Mouse (Mus musculus): ENCODE results near the gene Dhdds. TPM values are rescaled to one million over a fixed set of nuclear protein-coding genes. Genes with fewer than 3 reads are reported as not detected.
"Not testable (repeated sequence)": the region's sequence is repeated elsewhere in the genome, so short reads cannot be mapped to it uniquely, and the experiment has no call there.

The Dhdds gene
- total RNA-seq, 1 experiment from 2014 or later = 16.3 TPM

DNA sequence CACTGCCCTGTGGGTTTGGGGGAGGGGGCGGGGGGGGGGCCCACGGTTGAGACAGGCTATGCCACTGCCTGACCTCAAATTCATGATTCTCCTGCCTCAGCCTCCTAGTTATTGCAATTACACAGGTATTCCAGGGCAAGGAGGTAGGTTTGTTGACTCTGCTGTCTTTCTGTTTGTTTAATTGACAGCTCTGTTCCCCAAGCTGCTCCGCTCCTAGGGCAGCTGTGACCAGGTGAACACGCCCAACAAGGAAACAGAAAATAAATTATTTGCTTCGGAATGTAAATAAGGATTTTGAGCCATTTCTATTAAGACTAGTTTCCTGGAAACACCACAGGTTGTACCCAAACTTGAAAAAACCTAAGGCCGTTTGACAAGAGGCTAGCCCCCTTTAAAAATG is 9.0 kb upstream of the Dhdds start:
- ATAC-seq (replicated peaks; ENCODE audit: insufficient number of reproducible peaks, low FRiP score, low TSS enrichment, poor library complexity, severe bottlenecking) = no peak

DNA sequence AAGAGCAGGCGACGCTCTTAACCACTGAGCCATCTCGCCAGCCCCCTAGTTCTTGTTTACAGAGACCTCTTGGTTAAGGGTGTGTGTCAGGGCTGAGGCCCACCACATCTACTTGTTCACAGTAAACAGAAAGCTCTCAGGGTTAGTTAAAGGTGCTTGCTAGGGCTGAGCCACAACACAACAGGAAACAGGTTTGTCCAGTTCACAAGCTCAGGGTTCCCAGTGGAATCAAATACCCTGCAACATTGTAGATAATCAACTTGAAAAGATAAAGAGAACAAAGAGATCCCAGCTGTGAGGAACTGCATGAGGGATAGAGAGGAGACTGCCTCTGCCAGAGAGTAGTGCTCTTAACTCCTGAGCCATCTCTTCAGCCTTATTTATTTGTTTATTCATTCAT is 6.1 kb upstream of the Dhdds start:
- no peak for ATAC-seq (replicated peaks; ENCODE audit: insufficient number of reproducible peaks, low FRiP score, low TSS enrichment, poor library complexity, severe bottlenecking)

DNA sequence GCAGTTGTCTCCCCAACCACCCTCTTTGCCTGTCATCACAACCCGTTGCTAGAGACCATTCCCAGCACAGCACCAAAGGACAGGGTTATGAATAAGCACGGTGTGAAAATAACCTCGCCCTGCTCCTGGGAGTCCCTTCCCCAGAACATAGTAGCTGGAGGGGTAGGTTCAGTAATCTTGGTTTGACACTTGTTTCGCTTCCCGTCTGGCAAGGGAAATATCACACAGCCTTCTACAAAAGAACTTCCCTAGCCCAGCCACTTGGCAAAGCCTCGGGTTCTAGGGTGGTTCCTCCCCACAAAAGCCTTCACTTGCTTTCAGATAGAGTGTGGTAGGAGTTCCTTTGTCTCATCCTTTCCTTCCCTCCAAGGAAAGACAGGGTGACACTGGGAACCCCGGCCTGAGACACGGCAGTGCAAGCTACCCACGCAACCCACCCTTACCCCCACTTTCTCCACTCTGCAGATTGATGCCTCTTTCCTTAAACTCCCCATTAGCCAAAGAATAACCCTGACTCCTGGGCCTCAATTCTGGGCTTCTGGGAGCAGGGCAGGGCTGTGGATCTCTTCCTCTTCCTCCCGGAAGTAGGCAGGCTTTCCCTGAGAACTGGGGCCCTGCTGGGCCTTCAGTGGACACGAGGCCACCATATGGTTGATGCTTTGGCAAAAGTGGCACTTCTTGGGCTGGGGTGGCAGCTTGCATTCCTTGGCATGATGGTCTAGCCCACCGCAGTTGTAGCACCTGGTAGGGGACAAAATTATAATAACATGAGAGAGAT is 5.1 kb upstream of the Dhdds start:
- ATAC-seq (replicated peaks; ENCODE audit: insufficient number of reproducible peaks, low FRiP score, low TSS enrichment, poor library complexity, severe bottlenecking) = peak; percentile 38

DNA sequence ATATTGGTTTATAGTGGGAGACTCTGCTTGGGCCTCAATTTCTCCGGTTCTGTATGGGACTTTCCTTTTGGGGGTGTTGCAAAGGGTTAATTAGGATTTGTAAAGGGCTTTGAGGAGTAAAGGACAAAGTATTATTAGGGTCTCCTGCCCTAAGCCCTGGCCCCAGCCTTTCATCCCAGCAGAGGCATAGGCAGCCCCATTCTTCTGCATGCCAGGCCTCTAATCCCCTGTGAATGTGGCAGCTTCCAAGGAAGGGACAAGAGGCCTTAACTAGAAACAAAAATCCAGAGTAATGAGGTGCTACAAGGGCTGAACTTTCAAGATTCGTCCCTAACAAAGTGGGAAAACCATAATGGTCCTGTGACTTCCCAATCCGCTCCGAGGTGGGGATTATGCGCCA is 2.2 kb upstream of the Dhdds start:
- no peak for ATAC-seq (replicated peaks; ENCODE audit: insufficient number of reproducible peaks, low FRiP score, low TSS enrichment, poor library complexity, severe bottlenecking)

DNA sequence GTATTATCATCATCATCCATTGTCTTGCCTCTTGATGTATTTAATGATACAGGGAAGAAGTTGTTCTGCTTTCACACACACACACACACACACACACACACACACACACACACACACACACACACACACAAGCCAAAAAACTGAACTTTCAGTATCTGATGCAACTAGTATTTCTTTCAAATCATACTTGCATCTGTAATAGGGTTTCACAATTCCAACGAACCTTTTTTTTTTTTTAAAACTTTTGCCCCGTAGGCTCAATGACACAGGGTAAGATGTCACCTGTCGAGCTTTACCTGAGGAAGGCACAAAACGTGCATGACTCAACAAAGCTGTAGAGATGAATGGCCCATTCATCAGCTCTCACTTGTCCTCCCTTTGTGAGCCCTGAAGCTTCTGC is 1.5 kb upstream of the Dhdds start:
- no peak for ATAC-seq (replicated peaks; ENCODE audit: insufficient number of reproducible peaks, low FRiP score, low TSS enrichment, poor library complexity, severe bottlenecking)

DNA sequence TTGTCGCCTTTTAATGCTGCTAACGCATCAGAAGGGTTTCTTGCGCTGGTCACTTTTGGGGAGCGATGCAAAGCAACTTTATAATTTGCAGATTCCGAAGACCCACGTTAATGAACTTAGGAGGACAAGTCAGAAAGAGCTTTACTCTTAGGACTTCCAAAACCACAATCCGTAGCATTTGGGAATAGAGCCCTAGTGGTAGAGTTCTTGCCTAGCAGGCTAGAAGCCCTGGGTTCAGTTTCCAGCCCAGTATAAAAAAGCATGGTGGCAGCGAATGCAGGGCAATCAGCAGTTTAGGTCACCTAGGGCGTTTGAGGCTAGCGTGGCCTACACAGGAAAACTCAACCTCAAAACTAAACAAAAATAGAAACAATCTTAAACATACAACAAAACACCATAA is 992 bp upstream of the Dhdds start:
- no peak for ATAC-seq (replicated peaks; ENCODE audit: insufficient number of reproducible peaks, low FRiP score, low TSS enrichment, poor library complexity, severe bottlenecking)

DNA sequence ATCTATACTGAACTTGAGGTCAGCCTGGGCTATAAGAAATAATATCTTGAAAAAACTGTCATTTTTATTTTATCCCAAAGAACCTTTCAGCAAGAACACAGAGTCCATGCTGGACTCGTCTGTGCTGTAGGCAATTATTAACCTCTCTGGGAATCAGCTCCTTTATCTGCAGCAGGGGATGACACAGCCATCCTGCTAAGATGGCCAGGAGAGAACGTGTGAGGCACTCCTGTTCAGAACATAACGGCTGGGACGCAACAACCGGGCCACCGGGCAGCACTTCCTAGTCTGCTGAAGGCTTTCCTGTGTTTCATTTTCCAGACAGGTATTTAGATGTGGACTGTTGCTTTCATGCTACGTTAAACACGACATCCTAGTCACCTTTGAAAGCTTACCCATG is 6.0 kb downstream of the Dhdds start:
- no peak for ATAC-seq (replicated peaks; ENCODE audit: insufficient number of reproducible peaks, low FRiP score, low TSS enrichment, poor library complexity, severe bottlenecking)

DNA sequence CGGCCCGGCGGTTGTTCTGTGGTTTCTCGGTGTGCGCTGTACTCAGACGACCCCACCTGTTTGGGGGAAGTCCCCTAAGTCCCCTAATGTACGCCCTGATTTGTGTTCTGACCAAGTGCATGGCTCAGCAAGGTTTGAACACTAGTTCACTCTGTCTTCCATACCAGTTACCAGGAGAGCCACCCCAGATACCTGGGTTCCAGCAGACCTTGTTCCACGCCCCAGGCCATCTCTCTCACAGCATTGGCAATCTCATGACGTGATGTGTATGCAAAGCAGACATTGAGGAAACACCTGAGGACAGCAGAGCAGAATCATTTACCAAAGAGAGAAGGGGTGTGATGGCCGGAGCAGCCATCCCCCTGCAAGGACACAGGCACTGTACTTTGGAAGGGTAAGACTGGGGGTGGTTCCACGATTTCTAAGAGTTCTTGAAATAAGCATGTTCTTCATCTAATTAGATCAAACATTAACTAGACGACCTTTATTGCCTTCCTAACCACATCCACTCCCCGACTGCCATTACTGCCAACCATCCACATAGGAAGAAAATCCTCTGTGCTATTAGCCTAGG is 9.5 kb downstream of the Dhdds start:
- ATAC-seq (replicated peaks; ENCODE audit: insufficient number of reproducible peaks, low FRiP score, low TSS enrichment, poor library complexity, severe bottlenecking) = no peak

DNA sequence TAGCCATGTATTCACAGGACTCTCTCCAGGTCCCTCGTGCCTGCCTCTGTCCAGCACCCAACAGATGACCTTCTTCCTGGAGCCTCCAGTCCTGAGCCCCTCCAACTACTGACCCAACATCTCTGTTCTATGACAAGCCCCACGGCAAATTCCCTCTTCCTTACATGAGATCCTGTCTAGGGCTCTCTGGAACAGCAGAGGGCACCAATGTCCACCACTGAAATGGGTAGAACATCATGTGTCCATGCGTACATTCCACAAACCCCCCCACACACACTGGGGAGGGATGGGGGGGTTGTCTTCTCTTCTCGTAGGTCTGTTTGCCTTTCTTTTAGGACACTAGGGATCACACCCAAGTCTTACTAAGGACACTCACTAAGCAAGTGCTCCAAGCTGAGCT is 10.7 kb downstream of the Dhdds start:
- no peak for ATAC-seq (replicated peaks; ENCODE audit: insufficient number of reproducible peaks, low FRiP score, low TSS enrichment, poor library complexity, severe bottlenecking)

DNA sequence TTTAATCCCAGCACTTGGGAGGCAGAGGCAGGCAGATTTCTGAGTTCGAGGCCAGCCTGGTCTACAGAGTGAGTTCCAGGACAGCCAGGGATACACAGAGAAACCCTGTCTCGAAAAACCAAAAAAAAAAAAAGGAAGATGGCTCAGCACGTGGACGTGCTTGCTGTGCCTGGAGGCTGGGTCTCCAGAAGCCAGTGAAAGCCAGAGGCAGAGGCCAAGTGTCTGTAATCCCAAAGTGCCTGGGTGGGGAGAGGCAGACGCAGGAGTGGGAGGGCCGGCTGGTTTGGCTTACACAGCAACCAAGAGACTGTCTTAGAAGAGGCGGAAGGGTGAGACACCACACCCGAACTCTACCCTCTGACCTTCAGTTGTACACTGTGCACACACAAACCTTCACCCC is 12.4 kb downstream of the Dhdds start:
- ATAC-seq (replicated peaks; ENCODE audit: insufficient number of reproducible peaks, low FRiP score, low TSS enrichment, poor library complexity, severe bottlenecking) = not testable (repeated sequence)

DNA sequence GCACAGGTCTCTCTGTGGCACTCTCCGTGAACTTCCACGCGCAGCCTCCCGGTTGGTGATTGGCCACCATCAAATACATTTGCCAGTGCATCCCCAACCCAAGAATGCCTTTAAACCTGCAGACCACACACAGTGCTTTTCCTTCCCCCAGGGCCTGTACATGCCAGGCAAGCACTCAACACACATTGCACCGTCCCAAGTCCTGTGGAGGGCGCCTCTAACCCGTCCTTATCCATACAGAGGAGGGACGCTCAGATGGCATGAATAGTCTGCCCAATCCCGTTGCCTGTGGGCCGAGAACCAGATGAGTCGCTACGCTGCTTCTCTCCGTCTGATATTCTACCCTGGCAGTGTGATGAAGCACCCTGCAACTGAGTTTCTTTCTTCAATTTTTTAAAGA is 17.8 kb downstream of the Dhdds start:
- no peak for ATAC-seq (replicated peaks; ENCODE audit: insufficient number of reproducible peaks, low FRiP score, low TSS enrichment, poor library complexity, severe bottlenecking)

DNA sequence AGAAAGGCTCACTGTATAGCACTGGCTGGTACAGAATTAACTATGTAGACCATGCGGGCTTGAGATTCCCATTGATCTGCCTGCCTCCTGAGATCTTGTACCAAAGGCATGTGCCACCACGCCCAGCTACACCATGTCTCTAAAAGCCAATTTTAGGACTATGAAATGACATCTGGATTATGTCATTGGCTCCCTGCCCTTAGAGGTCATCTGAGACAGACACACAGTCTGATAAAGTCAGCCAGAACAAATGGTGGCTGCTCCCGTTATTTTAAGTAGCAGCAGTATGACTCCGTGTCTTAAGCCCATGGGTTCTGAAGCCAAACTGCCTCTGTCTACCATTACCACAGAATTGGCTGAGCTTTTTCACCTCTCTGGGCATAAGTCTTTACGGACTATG is 20.2 kb downstream of the Dhdds start:
- ATAC-seq (replicated peaks; ENCODE audit: insufficient number of reproducible peaks, low FRiP score, low TSS enrichment, poor library complexity, severe bottlenecking) = no peak

DNA sequence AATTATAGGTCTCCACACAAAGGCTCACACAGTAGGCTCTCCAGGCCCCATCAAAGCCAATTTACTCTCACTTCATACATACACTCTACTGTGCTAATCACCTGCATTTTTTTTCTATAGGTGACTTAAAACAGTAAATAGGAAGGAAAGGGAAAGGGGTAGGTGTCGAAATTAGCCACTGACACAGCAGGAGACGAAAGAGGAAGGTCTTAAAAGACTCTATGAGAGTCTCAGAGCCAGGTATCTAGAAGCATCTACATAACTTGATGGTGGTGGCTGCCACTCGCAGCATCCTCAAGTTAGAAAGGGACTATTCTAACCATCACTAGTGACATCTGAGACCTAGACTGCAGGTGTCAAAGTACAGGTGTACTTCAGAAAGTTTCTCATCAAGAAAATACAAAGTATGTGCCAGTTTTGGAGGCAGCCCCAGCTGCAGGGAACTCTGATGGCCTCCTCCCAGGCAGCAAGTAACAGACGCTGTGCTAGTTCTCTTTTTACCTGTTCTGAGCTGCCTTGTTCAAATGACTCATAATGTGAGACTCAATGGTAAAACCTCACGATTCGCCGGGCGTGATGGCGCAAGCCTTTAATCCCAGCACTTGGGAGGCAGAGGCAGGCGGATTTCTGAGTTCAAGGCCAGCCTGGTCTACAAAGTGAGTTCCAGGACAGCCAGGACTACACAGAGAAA is 22.6 kb downstream of the Dhdds start:
- ATAC-seq (replicated peaks; ENCODE audit: insufficient number of reproducible peaks, low FRiP score, low TSS enrichment, poor library complexity, severe bottlenecking) = no peak

DNA sequence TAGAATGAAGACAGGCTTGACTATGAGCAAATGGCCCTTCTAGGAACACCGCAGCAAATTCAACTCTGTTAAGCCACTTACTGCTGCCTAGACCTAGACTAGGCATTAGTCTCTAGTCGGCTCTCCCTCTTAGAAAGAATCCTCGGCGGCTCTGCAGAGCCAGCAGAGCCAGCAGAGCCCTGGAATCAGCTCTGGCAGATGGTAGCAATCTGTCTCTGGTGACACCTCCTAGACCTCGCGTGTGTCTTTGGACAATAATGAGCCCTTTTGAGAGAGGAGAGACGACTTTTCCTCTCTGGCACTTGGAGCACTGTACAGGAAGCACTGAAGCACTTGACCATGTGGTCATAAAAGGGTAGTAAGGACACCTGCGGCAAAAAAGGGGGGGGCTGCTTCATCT is 29.0 kb downstream of the Dhdds start:
- no peak for ATAC-seq (replicated peaks; ENCODE audit: insufficient number of reproducible peaks, low FRiP score, low TSS enrichment, poor library complexity, severe bottlenecking)

DNA sequence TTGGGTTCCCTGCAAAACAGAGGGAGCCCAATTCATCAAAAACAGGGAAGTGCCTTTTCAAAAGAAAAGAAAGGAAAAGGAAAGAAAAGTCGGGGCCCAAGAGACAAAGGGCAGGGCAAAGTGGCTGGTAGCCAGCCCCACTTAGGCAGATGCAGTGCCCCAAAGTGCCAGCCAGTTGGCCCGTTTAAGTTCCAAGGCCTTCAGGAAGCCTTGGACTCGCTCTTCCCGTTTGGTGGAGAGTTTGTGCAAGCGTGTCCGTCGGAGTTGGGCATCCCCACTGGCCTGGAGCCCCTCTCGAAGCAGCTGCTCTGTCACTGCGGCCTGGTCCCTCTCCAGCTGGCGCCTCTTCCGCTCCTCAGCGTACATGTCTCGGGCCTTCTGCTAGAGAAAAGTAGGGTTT is 29.8 kb downstream of the Dhdds start:
- ATAC-seq (replicated peaks; ENCODE audit: insufficient number of reproducible peaks, low FRiP score, low TSS enrichment, poor library complexity, severe bottlenecking) = no peak

DNA sequence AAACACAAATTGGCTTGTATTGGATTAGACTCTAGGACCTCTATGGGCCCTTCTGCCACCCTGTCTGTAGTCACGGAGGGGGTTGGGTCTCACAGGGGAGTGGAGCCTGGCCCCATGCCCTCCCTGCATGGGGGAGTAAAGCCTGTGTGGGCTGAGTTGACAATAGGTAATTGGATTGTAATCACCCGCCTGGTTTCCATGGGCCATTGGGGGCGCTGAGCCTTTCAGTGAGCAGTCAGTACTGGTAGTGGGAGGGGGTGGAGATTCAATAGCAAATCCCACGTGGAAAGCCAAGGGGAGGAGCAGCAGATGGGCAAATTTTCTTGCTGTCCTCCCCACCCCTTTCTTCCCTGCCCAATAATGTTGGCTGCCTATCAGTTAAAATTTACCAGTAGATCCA is 30.5 kb downstream of the Dhdds start:
- no peak for ATAC-seq (replicated peaks; ENCODE audit: insufficient number of reproducible peaks, low FRiP score, low TSS enrichment, poor library complexity, severe bottlenecking)

DNA sequence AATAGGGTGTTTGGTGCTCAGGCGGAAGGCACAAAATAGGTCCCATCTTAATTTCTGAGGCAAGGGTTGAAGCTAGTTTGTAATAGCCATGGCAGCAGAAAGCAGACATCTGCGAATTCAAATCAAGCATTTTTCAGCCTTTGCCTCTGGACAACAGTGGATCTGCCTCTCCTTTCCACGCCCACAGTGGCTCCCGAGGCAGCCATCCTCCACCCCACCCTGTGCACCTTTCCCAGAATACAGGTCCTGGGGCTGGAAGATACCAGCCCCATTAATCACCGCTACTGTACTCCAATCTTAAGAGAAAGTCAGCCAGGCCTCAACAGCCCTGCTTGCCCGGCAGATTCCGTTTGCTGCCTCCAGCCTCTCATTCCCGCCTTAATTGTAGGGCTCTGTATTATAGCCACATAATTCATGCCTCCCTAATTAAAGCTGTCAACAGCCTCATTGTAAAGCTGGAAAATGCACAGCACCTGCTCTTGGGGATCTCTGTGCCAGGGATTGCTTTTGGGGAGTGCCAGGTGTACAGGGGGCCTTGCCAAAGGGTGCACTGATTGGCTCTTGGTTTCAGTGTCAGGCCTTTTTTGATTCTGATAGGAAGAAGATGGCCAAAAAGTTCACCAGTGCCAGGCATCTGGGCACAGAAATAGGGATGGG is 31.5 kb downstream of the Dhdds start:
- ATAC-seq (replicated peaks; ENCODE audit: insufficient number of reproducible peaks, low FRiP score, low TSS enrichment, poor library complexity, severe bottlenecking) = no peak

DNA sequence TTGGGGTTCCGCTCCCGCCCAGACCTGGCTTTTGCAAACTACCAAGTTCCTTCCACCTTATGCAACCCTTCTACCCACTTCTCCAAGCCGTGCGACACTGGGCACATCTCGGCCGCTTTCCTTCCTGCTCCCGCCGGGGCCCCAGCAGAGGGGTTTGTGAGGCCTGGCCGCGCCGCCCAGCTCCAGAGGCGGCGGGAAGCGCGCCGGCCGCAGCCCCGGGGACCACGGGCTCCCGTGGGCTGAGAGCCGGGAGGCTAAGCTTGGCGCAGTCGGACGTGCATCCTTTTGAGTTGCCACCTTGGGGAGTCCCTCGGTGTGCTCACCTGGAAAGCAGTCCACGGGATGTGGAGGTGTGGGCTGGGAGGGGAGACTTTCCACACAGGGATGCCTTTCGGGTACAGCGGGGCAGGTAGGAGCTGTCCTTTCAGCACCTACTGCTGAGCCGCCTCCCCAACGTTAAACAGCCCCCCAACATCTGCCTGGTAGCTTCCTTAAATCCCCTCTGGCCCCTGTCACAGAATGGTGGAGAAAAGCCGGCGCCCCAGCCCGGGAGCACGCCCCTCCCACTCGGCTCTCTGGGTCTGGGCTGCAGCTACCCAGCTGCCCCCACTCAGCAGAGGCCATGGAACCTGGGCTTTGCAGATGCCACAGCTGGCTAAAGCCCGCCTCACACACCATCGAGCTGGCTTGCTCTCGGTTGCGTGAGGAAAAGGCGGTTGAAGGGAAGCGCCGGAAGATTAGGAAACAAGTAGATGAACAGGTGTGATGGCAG is 32.4 kb downstream of the Dhdds start, which contains the start of gene Hmgn2:
Hmgn2 (minus strand) TSS at position 501 of the 772 bp plus-strand sequence.
- ATAC-seq (replicated peaks; ENCODE audit: insufficient number of reproducible peaks, low FRiP score, low TSS enrichment, poor library complexity, severe bottlenecking) = peak; percentile 58

DNA sequence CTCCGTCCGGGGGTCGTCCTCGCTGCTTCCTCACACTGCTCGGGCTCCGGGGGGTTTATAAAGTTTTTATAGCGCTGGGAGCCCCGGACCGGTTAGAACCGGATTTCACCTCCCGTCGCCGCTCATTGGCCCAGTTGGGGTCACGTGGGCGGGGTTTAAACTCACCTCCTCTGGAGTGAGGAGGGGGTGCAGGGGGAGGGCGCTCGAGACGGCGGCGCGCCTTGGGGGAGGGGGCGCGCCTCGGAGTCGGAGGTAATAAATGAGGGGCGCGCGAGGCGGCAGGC is 32.9 kb downstream of the Dhdds start:
- ATAC-seq (replicated peaks; ENCODE audit: insufficient number of reproducible peaks, low FRiP score, low TSS enrichment, poor library complexity, severe bottlenecking) = peak; percentile 65

All from monocyte, adult 5-6 weeks (primary cell).